Mouse (Mus musculus) forebrain, embryonic 12.5 days (tissue): Measurements from ENCODE around the gene Tnfaip2. TPM values are rescaled to one million over a fixed set of nuclear protein-coding genes. Genes with fewer than 3 reads are reported as not detected.
A peak's percentile ranks its signal among the peaks of the same experiment; 100 is the strongest.

ENCODE experiments used
- ATAC-seq: fragments of 200-750 bp; cut with Nextera tagmentation; 2 replicates; pipeline ENCODE4 v1.8.0; 2017; ENCODE audit warnings: moderate TSS enrichment; ENCODE audit not compliant: low FRiP score
- H3K27ac ChIP-seq: fragments of 300-500 bp; sonication (generic); 2 replicates; pipeline ENCODE4 v1.5.1; 2016; ENCODE audit warnings: mild to moderate bottlenecking
- H3K27me3 ChIP-seq: fragments of 300-500 bp; sonication (generic); 2 replicates; pipeline ENCODE4 v1.6.1; 2016; ENCODE audit warnings: mild to moderate bottlenecking
- H3K36me3 ChIP-seq: fragments of 300-500 bp; sonication (generic); replicated peaks from 2 replicates; pipeline ENCODE4 v1.6.1; 2016; ENCODE audit warnings: mild to moderate bottlenecking
- H3K4me1 ChIP-seq: fragments of 300-500 bp; sonication (generic); 2 replicates; pipeline ENCODE4 v1.6.1; 2016
- H3K4me2 ChIP-seq: fragments of 300-500 bp; sonication (generic); 2 replicates; pipeline ENCODE4 v1.6.1; 2016; ENCODE audit warnings: mild to moderate bottlenecking, moderate library complexity
- H3K4me3 ChIP-seq: fragments of 300-500 bp; sonication (generic); replicated peaks from 2 replicates; pipeline ENCODE4 v1.5.1; 2016; ENCODE audit warnings: mild to moderate bottlenecking
- H3K9ac ChIP-seq: fragments of 300-500 bp; sonication (generic); 2 replicates; pipeline ENCODE4 v1.6.1; 2016; ENCODE audit warnings: mild to moderate bottlenecking
- H3K9me3 ChIP-seq: fragments of 300-500 bp; sonication (generic); 2 replicates; pipeline ENCODE4 v1.6.1; 2016
- WGBS: fragments of 180-500 bp; shearing (Covaris S2); methylation state at CpG from one replicate; pipeline ENCODE4 v1.1.7; 2016; 5-methylcytosine and 5-hydroxymethylcytosine counted together
- polyA plus RNA-seq: library from polyadenylated mRNA; unstranded; fragments of >200 nt; fragmentation: Nextera tagmentation; extraction: Ambion mirVana; gene quantifications from 2 replicates; pipeline ENCODE4 v1.2.1, GENCODE M21; 2016

Gene Tnfaip2
- 1.5 and 2.2 TPM in 2 replicates for polyA plus RNA-seq

- Histone ChIP-seq H3K9ac (no peak within 1 kb of the TSS), H3K27ac (no peak within 1 kb of the TSS)
Observed at GRCm38 (mm10) chr12:111442309-111443010, at the start of gene Tnfaip2. Tnfaip2 (plus strand) TSS chr12:111442469.

GRCm38 (mm10) chr12:111394008-111394407 lies 48.3 kb upstream of the Tnfaip2 start:
- H3K4me3 ChIP-seq = no peak overlapping the region
- peaks cover 6% of the 10 kb centered on the region; the same call in 1 of the 2 replicates for H3K27me3 ChIP-seq
- H3K4me1 ChIP-seq = no peaks in the 10 kb centered on the region
- no peak overlapping the region for H3K27ac ChIP-seq
- no peaks in the 10 kb centered on the region for H3K36me3 ChIP-seq
- 91% methylated on average over 6 of the region's 6 CpGs for WGBS
- no peak overlapping the region for H3K4me2 ChIP-seq
- no peaks in the 10 kb centered on the region for H3K9me3 ChIP-seq
- no peak overlapping the region for H3K9ac ChIP-seq
- ATAC-seq = no peak

More at GRCm38 (mm10) chr12:111442309-111443010, at the start of gene Tnfaip2:
- Histone ChIP-seq H3K4me1 (peaks cover 26% of the 10 kb centered on the region), H3K27me3 (peaks cover 94% of the 10 kb centered on the region), H3K36me3 (no peaks in the 10 kb centered on the region), H3K4me2 (peak within 1 kb of the TSS; percentile 69), H3K9me3 (no peaks in the 10 kb centered on the region), H3K4me3 (peak within 1 kb of the TSS; percentile 39)
- ATAC-seq = peak; percentile 82
- under 1% methylated on average over 48 of the region's 48 CpGs for WGBS

- Histone ChIP-seq H3K9ac (no peak overlapping the region), H3K36me3 (no peaks in the 10 kb centered on the region), H3K27me3 (peaks cover 17% of the 10 kb centered on the region), H3K27ac (no peak overlapping the region), H3K4me2 (no peak overlapping the region), H3K4me1 (no peaks in the 10 kb centered on the region), H3K9me3 (no peaks in the 10 kb centered on the region), H3K4me3 (no peak overlapping the region)
- 68% methylated on average over 5 of the region's 5 CpGs for WGBS
- ATAC-seq = no peak
Observed at GRCm38 (mm10) chr12:111396997-111397396, 45.3 kb upstream of the Tnfaip2 start.

- H3K27me3 ChIP-seq = peaks cover 43% of the 10 kb centered on the region
- H3K4me1 ChIP-seq = peaks cover 2% of the 10 kb centered on the region; the same call in 1 of the 2 replicates
- 25% methylated on average over 15 of the region's 15 CpGs for WGBS
- H3K9ac ChIP-seq = no peak overlapping the region
- no peaks in the 10 kb centered on the region for H3K36me3 ChIP-seq
- H3K4me3 ChIP-seq = no peak overlapping the region
- no peak overlapping the region for H3K27ac ChIP-seq
- H3K4me2 ChIP-seq = no peak overlapping the region
- ATAC-seq = peak; percentile 57; the same call in 1 of the 2 replicates
- H3K9me3 ChIP-seq = no peaks in the 10 kb centered on the region
Observed at GRCm38 (mm10) chr12:111401454-111402184, 40.6 kb upstream of the Tnfaip2 start.

GRCm38 (mm10) chr12:111404880-111405279 lies 37.4 kb upstream of the Tnfaip2 start:
- Histone ChIP-seq H3K27me3 (peaks cover 56% of the 10 kb centered on the region), H3K4me3 (no peak overlapping the region)
- WGBS = 69% methylated on average over 10 of the region's 10 CpGs

GRCm38 (mm10) chr12:111406622-111407021 lies 35.6 kb upstream of the Tnfaip2 start, which contains the start of gene Lbhd2:
Lbhd2 (plus strand) TSS chr12:111406809.
- Histone ChIP-seq H3K27me3 (peaks cover 55% of the 10 kb centered on the region), H3K9me3 (no peaks in the 10 kb centered on the region), H3K4me2 (peak within 1 kb of the TSS; percentile 33), H3K27ac (no peak within 1 kb of the TSS), H3K4me3 (peak within 1 kb of the TSS; percentile 18; the same call in 1 of the 2 replicates), H3K36me3 (no peaks in the 10 kb centered on the region), H3K9ac (no peak within 1 kb of the TSS), H3K4me1 (peaks cover 17% of the 10 kb centered on the region)
- WGBS = 1% methylated on average over 23 of the region's 24 CpGs
- ATAC-seq = no peak

More at GRCm38 (mm10) chr12:111404880-111405279, 37.4 kb upstream of the Tnfaip2 start:
- peaks cover 15% of the 10 kb centered on the region for H3K4me1 ChIP-seq
- H3K9ac ChIP-seq = no peak overlapping the region
- no peak overlapping the region for H3K4me2 ChIP-seq
- H3K27ac ChIP-seq = no peak overlapping the region
- ATAC-seq = no peak
- H3K36me3 ChIP-seq = no peaks in the 10 kb centered on the region
- no peaks in the 10 kb centered on the region for H3K9me3 ChIP-seq

- ATAC-seq = no peak
- Histone ChIP-seq H3K4me3 (no peak overlapping the region), H3K27ac (no peak overlapping the region), H3K36me3 (no peaks in the 10 kb centered on the region), H3K9ac (no peak overlapping the region), H3K27me3 (peaks cover 44% of the 10 kb centered on the region), H3K4me2 (no peak overlapping the region), H3K4me1 (peaks cover 27% of the 10 kb centered on the region), H3K9me3 (no peaks in the 10 kb centered on the region)
- 9% methylated on average over 5 of the region's 5 CpGs for WGBS
Observed at GRCm38 (mm10) chr12:111409583-111409982, 32.7 kb upstream of the Tnfaip2 start.

GRCm38 (mm10) chr12:111411631-111412355 lies 30.5 kb upstream of the Tnfaip2 start:
- Histone ChIP-seq H3K27ac (no peak overlapping the region), H3K27me3 (peaks cover 29% of the 10 kb centered on the region), H3K9me3 (no peaks in the 10 kb centered on the region), H3K4me2 (no peak overlapping the region), H3K9ac (no peak overlapping the region), H3K4me3 (no peak overlapping the region), H3K36me3 (no peaks in the 10 kb centered on the region), H3K4me1 (peaks cover 28% of the 10 kb centered on the region)
- 75% methylated on average over 8 of the region's 8 CpGs for WGBS
- ATAC-seq = no peak

GRCm38 (mm10) chr12:111412581-111413284 lies 29.5 kb upstream of the Tnfaip2 start:
- Histone ChIP-seq H3K27me3 (peaks cover 26% of the 10 kb centered on the region), H3K4me1 (peaks cover 36% of the 10 kb centered on the region)

GRCm38 (mm10) chr12:111413300-111413699 lies 29.0 kb upstream of the Tnfaip2 start:
- H3K9ac ChIP-seq = peak overlapping the region; percentile 33; the same call in 1 of the 2 replicates

More at GRCm38 (mm10) chr12:111412581-111413284, 29.5 kb upstream of the Tnfaip2 start:
- no peak overlapping the region for H3K27ac ChIP-seq
- WGBS = 21% methylated on average over 12 of the region's 12 CpGs
- H3K9me3 ChIP-seq = no peaks in the 10 kb centered on the region
- ATAC-seq = 0 out of 2 replicates have a peak, but pooled peaks have one; percentile 1
- peak overlapping the region; percentile 48 for H3K4me2 ChIP-seq
- H3K36me3 ChIP-seq = no peaks in the 10 kb centered on the region
- peak overlapping the region; percentile 33 for H3K4me3 ChIP-seq
- no peak overlapping the region; the same call in 1 of the 2 replicates for H3K9ac ChIP-seq

More at GRCm38 (mm10) chr12:111413300-111413699, 29.0 kb upstream of the Tnfaip2 start:
- 1% methylated on average over 21 of the region's 21 CpGs for WGBS
- Histone ChIP-seq H3K9me3 (no peaks in the 10 kb centered on the region), H3K36me3 (no peaks in the 10 kb centered on the region), H3K27ac (no peak overlapping the region), H3K27me3 (peaks cover 26% of the 10 kb centered on the region), H3K4me1 (peaks cover 36% of the 10 kb centered on the region), H3K4me3 (peak overlapping the region; percentile 33), H3K4me2 (peak overlapping the region; percentile 48)
- peak; percentile 82 for ATAC-seq
